Mouse (Mus musculus) lung, adult 2 months (tissue): ENCODE results near the gene Kifc5b.
"Not testable (repeated sequence)": the region's sequence is repeated elsewhere in the genome, so short reads cannot be mapped to it uniquely, and the experiment has no call there.

Experiments
- CTCF ChIP-seq: fragments of 200-500 bp; IDR thresholded peaks from 2 replicates; pipeline ENCODE4 v1.5.1; 2011; ENCODE audit warnings: mild to moderate bottlenecking, low read length, control low read depth; ENCODE audit not compliant: insufficient read depth
- POLR2A ChIP-seq: fragments of 200-500 bp; IDR thresholded peaks from 2 replicates; pipeline ENCODE4 v1.6.1; 2011; ENCODE audit warnings: low read depth, mild to moderate bottlenecking, control low read depth, low read length, borderline replicate concordance; ENCODE audit errors: extremely low read depth

GRCm38 (mm10) chr17:26917560-26917959 lies 669 bp downstream of the Kifc5b start:
- TF ChIP-seq POLR2A, CTCF: not testable (repeated sequence)
